Mouse (Mus musculus) stomach, postnatal 0 days (tissue): ENCODE data around the gene Armc8.

Experiments
- CTCF ChIP-seq: IDR thresholded peaks from 2 replicates; pipeline ENCODE4 v1.5.1; 2016; ENCODE audit warnings: antibody characterized with exemption, low read depth, mild to moderate bottlenecking, moderate library complexity
- EP300 ChIP-seq: optimal IDR thresholded peaks from 2 replicates; pipeline ENCODE3; 2016; ENCODE audit warnings: antibody characterized with exemption

- no peak for TF ChIP-seq EP300
- TF ChIP-seq CTCF, result no peak
Observed at GRCm38 (mm10) chr9:99435619-99436181, 133.0 kb downstream of the Armc8 start.
